Mouse (Mus musculus): ENCODE data around the gene Tpi1.
A peak's percentile ranks its signal among the peaks of the same experiment; 100 is the strongest.

Tpi1 gene

DNA sequence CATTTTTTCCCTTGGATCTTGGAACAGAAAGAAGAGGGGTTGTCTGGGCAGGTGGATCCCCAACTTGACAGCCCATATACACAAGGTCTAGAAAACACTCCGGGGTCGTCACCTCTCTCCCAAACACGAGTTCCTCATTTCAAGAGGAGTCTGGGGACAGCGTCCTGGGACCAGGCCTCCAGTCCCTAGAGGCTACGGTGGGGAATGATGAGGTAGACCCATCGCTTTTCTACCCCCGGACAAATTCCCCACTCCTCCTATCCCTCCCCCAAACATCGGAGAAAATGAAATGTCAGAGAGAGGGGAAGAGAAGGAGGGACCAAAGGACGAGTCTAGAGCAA, 45.4 kb downstream of the Tpi1 start:
- no peak for DNase-seq

DNA sequence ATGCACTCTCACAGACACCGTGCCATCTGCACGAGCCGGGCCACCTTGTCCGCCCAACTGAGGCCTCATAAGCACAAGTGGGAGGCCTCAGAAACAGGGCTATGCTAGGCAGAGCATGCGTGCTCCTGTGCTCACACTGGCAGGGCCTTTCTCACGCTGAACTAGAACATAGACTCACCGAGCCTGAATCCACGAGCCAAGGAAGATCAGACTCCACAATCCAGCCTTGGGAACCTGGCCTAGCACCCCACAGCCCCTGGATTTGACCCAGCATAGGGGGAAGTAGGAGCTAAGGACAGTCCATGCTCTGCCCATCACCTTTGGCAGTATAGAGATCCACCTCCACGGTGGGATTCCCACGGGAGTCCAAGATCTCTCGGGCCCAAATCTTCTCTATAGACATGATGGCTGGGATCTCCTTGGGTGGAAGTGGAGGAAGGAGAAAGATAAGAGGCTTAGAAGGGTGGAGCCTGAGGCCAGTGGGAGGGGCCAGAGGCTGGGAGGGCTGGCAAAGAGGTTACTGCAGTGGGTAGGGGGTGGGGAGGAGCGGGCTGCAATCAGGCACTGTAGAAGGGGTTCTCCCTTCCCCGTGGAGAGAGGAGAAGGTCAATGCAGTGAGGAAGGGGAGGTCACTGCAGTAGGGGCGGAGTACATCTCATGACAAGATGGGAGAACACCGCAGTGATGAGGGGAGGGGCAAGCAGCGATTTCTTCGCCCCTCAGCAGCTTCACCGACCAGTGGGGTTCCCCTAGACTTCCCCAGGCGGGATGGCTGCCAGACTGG, 46.0 kb downstream of the Tpi1 start:
- peak; percentile 74 for DNase-seq

DNA sequence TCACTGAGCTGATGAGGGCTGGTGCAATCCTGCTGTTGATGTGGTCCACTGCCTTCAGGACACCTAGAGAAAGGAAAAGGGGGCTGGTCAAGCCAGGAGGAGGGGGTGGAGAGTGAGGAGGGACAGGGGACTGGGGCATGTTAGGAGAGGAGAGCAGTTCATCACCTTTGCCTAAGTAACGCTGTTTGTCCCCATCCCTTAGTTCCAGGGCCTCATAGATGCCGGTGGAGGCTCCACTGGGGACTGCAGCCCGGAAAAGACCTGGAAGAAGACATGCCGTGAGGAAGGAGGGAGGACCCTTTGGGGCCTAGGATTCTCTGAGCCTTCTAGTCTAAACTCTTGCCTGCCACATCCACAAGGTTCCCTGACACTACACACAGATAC, 46.6 kb downstream of the Tpi1 start:
- DNase-seq, result no peak

DNA sequence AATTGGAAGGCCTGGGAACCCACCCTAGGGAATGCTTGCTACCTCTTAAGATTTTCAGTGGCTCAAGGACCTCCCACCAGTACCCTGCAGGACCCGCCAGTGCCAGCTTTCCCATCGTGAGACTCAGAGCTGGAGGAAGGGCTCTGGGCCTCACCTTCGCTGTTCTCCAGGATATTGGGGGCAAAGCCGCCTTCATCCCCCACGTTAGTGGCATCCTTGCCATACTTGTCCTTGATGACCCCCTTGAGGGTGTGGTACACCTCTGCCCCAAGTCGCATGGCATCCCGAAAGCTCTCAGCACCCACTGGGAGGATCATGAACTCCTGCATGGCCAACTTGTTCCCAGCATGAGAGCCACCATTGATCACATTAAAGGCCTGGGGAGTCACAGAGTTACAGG, 48.1 kb downstream of the Tpi1 start:
- DNase-seq, result no peak
